Mouse (Mus musculus) c-Kit-positive CD71-positive TER-119-positive erythroid progenitor cells, embryonic 14.5 days (primary cell): ENCODE results near the gene Cep170b.

Experiments used
- DNase-seq: peaks from one replicate; pipeline ENCODE4 v3.0.0-alpha.2; 2013; ENCODE audit warnings: low spot score

Gene Cep170b

GRCm38 (mm10) chr12:112763176-112763575 is 42.9 kb downstream of the Cep170b start:
- DNase-seq: no peak

GRCm38 (mm10) chr12:112764141-112764540 is 43.9 kb downstream of the Cep170b start:
- no peak for DNase-seq

GRCm38 (mm10) chr12:112764991-112765390 is 44.7 kb downstream of the Cep170b start:
- DNase-seq: no peak

DNA sequence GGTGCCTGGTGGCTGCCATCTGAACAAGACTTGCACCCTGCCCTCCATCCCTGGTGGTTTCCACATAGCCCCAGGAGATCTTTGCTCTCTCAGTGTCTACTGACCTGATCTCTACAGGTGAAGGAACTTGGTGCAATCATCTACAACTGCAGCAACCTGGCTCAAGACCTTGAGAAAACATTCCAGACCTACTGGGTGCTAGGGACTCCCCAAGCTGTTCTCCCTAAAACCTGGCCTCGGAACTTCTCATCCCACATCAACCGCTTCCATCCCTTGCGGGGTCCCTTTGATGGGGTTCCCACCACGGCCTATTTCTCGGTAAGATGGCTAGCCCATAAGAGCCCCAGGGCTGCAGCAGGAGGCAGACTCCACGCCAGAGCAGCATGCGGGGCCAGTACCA is 46.3 kb downstream of the Cep170b start:
- DNase-seq: no peak

GRCm38 (mm10) chr12:112767036-112767890 is 47.0 kb downstream of the Cep170b start:
- no peak for DNase-seq

DNA sequence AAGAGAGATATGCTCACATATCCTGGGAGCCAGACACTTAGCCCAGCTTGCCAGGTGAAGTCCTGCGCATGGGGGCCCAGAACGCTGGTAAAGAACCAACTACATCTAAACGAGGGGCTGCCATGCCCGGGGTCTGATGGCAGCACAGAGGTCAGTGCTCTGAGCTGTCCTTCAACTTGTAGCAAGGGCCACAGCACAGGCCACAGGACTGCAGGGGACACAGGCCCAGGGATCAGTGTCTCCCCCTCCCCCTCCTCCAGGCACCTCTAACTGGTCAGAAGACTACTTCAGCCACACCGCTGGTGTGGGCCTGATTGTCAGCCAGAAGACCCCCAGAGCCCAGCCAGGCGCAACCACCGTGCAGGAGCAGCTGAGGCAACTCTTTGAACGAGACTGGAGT is 47.9 kb downstream of the Cep170b start:
- no peak for DNase-seq

GRCm38 (mm10) chr12:112769031-112769430 is 48.8 kb downstream of the Cep170b start:
- DNase-seq: no peak

GRCm38 (mm10) chr12:112769751-112770150 is 49.5 kb downstream of the Cep170b start:
- no peak for DNase-seq

DNA sequence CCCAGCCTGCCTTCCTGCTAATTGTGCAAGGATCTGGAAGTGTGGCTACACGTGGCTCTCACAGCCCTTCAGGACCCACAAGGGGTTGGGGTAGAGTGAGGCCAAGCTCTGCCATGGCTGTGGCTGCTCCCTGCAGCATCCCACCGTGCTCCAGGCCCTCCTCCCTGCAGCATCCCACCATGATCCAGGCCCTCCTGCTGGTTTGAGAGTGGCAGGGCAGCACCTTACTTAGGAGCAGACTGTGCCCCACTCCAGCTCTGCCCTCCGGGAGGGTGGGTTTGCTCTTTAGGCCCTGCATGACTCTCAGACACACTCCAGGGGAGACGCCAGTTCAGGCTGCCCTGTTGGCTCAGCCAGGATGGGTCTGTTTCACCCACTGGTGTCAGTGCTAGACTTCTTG is 50.1 kb downstream of the Cep170b start:
- no peak for DNase-seq

DNA sequence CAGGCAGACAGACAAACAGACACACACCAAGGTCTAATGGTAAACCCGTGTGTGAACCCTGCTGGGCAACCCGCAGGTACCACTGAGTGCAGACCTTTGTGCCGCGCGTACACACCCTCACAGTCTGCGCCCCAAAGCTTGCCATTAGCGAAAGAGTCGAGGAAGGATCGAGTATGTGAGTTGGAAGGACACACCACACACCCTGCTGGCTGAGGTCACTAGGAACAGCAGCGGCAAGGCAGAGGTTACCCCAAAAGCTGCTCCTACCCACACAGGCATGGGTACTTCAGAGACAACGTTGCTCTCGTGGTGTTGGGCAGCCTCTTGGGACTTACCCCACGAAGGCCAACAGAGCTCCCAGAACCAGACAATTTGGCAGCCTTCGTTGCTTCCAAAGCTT is 52.1 kb downstream of the Cep170b start:
- no peak for DNase-seq

GRCm38 (mm10) chr12:112773366-112773765 is 53.1 kb downstream of the Cep170b start:
- no peak for DNase-seq

DNA sequence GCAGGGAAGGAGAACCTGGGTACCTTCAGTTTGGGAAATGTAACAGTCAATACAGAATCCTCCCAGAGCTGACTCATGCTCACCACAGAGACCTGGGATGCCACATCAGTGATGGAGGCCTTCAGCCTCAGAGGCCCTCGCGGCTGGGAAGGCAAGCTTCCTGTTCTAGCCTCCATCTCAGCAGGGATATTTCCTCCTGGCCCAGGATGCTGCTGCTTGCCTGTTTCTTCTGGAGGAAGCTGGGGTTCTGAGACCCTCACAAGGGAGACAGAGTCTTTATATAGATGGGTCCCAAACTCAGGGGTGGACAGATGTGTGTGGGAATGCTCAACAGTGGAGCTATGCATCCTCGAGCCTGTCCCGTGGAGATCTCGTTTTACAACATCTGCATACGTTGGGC is 53.8 kb downstream of the Cep170b start:
- DNase-seq: no peak

- DNase-seq: no peak
These were observed 54.2 kb downstream of the Cep170b start for GRCm38 (mm10) chr12:112774481-112774880.

DNA sequence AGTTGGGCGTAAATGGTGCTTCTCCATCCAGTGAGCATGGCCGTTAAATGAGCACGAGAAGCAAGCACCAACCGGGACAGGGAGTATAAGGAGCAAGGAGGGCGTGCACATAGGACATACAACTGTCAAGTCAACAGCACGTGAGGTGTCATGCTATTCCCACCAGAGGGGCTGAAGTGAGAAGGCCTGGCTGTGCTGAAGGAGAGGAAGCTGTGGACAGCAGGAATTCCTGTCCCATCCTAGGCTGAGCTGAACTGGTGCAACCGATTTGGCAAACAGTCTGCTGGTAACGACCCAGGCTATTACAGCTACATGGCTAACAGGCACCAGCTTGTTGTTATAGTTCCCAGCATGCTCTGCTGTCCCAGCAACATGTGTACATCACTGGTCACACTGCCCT is 70.8 kb downstream of the Cep170b start:
- no peak for DNase-seq

GRCm38 (mm10) chr12:112793601-112794355 is 73.5 kb downstream of the Cep170b start:
- no peak for DNase-seq

GRCm38 (mm10) chr12:112794356-112794816 is 74.1 kb downstream of the Cep170b start:
- DNase-seq: no peak

DNA sequence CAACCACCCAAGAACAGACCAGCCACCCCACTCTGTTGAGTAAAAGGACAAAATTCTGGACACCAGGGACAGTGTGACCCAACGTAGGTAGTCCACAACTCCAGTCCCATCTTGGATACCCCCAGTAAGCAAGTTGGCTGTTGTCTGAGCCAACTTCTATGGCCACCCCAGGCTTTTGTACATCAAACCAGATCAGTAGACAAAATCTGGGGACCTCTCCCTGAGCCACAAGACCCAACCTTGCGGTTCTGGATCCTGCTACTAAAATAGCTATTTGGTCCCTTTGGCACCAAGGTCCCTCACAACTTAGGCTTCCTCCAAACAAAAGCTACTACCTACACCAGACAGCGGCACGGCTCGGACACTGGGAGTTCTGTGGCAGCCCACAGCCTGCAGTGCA is 74.7 kb downstream of the Cep170b start:
- no peak for DNase-seq

- DNase-seq: no peak
These were observed 75.3 kb downstream of the Cep170b start for GRCm38 (mm10) chr12:112795466-112796104.
